ENCODE assay signal across 17 mouse cellular contexts in the genomic region with DNA sequence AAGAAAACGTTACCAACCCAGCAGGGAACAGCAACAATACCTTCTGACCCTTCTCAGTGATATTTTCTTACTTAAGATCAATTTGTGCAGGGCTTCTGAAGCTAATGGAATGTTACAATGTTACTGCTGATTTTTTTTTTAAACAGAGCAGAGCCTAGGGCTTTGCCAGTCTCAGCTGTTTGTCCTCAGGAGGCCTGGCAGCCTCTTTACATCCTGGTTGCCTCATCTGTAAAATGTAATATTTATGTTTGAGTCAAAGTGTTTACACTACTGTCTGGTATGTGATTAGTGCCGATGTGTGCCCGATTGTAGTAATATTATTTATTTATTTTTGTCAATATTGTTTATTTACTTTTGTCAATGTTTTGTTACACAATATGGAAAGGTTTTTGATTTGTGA.
"Had no signal": no experiment of that assay in that cellular context is flagged by ENCODE, and none has a peak within 500 bp of the region (broad histone marks: within the 10 kb centered on the region; RNA-seq: fewer than 3 reads in every experiment).

No protein-coding gene starts in this region.

- ATAC-seq: liver, postnatal 0 days; midbrain, embryonic 13.5 days; midbrain, embryonic 15.5 days had no signal

- H3K4me2 ChIP-seq: liver, embryonic 11.5 days; liver, embryonic 13.5 days; liver, embryonic 15.5 days; lung, embryonic 15.5 days; midbrain, embryonic 11.5 days; midbrain, embryonic 13.5 days; midbrain, embryonic 15.5 days; neural tube, embryonic 12.5 days; stomach, embryonic 15.5 days had no signal

- H3K9ac ChIP-seq: liver, embryonic 13.5 days; liver, embryonic 15.5 days; liver, postnatal 0 days; lung, embryonic 15.5 days; midbrain, embryonic 13.5 days; midbrain, embryonic 15.5 days; neural tube, embryonic 12.5 days; stomach, embryonic 15.5 days had no signal

- H3K9me3 ChIP-seq: liver, embryonic 13.5 days; liver, embryonic 15.5 days; lung, embryonic 15.5 days; midbrain, embryonic 13.5 days; midbrain, embryonic 15.5 days; neural tube, embryonic 12.5 days; stomach, embryonic 15.5 days had no signal

- H3K36me3 ChIP-seq: liver, embryonic 13.5 days; liver, embryonic 15.5 days; lung, embryonic 15.5 days; midbrain, embryonic 13.5 days; midbrain, embryonic 15.5 days; neural tube, embryonic 12.5 days; stomach, embryonic 15.5 days had no signal

- H3K27me3 ChIP-seq: liver, embryonic 13.5 days; lung, embryonic 15.5 days; midbrain, embryonic 13.5 days; midbrain, embryonic 15.5 days; neural tube, embryonic 12.5 days; stomach, embryonic 15.5 days had no signal

- H3K4me3 ChIP-seq: liver, embryonic 13.5 days; liver, embryonic 15.5 days; lung, embryonic 15.5 days; megakaryocyte, embryonic 14.5 days; midbrain, embryonic 13.5 days; midbrain, embryonic 15.5 days; neural tube, embryonic 12.5 days; stomach, embryonic 15.5 days had no signal

- H3K4me1 ChIP-seq: liver, embryonic 13.5 days; liver, embryonic 15.5 days; midbrain, embryonic 15.5 days; neural tube, embryonic 12.5 days; stomach, embryonic 15.5 days had no signal

- H3K27ac ChIP-seq: liver, embryonic 13.5 days; liver, embryonic 15.5 days; lung, embryonic 15.5 days; macrophage; midbrain, embryonic 13.5 days; midbrain, embryonic 15.5 days; neural tube, embryonic 12.5 days; stomach, embryonic 15.5 days; stomach, postnatal 0 days had no signal

- DNase-seq: liver, embryonic 13.5 days; liver, postnatal 0 days; right cerebral cortex, postnatal 14 days; thymus, adult 18-20 months; thymus, postnatal 14 days; thymus, postnatal 36 days had no signal
